Mouse (Mus musculus): ENCODE data around the gene 1810010D01Rik.

DNA sequence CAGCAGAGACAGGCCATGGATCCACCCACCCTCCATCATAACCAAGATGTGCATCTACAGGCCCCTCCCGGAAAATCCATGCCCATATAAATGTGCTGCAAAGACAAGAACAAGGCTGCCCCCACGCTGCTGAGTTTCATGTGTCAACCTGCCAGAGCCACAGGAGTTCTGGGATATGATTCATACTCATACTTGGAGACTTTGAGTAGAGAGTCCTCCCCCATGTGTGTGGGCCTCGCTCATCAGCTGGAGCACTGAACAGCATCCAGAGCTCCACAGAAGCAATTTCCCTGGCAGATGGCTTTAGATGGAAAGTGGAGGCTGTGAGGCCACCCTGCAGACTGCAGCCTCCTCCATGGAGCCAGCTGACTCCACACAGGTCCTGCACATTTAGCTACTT is 10.9 kb downstream of the 1810010D01Rik start:
- no peak for TF ChIP-seq POLR2A (IDR thresholded peaks at IDR 0.05; ENCODE audit: control insufficient read depth, extremely low read depth, insufficient read depth, low read length, poor library complexity)
- no peak for TF ChIP-seq CTCF (IDR thresholded peaks at IDR 0.05; ENCODE audit: borderline replicate concordance, control insufficient read depth, extremely low read depth, insufficient read depth, low read length, poor library complexity)

Measured in thymus, adult 2 months (tissue).